Mouse (Mus musculus): ENCODE measurements around the gene Ctnna3. TPM values are rescaled to one million over a fixed set of nuclear protein-coding genes. Genes with fewer than 3 reads are reported as not detected.

The Ctnna3 gene
- polyA plus RNA-seq, 1 experiment from 2014 or later: 18.5 TPM

DNA sequence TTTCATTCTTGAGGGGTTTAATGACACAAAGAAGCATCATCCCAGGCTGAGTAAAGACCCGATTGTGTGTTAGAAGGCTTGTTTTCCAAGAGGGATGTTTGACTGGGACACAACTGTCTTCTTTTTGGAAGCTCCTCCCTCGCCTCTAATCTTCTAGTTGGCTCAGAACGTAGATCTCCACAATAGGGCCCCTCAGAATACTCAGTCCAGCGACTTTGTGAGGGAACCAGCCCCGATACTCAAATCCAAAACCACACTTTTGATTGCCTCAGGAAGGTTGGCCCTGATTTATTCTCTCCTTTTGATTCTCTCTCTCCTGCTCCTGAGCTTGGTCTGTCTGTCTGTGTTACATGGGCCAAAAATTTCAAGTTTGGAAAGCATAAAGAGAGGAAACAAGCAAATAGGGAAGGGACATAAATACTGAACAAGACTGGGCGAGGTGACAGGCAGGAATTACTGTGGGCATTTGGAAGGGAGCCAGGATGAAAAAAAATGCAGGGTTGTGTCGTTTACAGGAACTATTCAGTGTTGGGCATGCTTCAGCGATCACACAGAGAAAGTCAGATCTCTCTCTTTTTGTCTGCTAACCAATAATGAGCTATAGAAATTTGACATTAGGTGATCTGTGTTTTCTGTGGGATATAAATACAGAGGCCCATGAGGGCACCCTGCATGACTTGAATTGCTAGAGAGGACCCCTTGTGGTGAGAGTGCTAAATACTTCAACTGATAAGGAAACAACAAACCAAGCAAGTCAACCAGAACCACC is 25.4 kb downstream of the Ctnna3 start:
- H3K27ac ChIP-seq (replicated peaks): peak overlapping the region; percentile 97
- no peaks in the 10 kb centered on the region for H3K9me3 ChIP-seq
- no peaks in the 10 kb centered on the region for H3K36me3 ChIP-seq
- peak overlapping the region; percentile 9; the same call in 1 of the 2 replicates for H3K4me2 ChIP-seq
- no peak overlapping the region for H3K4me3 ChIP-seq
- ATAC-seq (ENCODE audit: extremely low read depth, insufficient number of reproducible peaks, low FRiP score, low TSS enrichment): no peak
- H3K27me3 ChIP-seq (replicated peaks): no peaks in the 10 kb centered on the region
- H3K4me1 ChIP-seq: peaks cover 33% of the 10 kb centered on the region
- H3K9ac ChIP-seq: no peak overlapping the region
- 47% methylated on average over 8 of the region's 8 CpGs for WGBS

DNA sequence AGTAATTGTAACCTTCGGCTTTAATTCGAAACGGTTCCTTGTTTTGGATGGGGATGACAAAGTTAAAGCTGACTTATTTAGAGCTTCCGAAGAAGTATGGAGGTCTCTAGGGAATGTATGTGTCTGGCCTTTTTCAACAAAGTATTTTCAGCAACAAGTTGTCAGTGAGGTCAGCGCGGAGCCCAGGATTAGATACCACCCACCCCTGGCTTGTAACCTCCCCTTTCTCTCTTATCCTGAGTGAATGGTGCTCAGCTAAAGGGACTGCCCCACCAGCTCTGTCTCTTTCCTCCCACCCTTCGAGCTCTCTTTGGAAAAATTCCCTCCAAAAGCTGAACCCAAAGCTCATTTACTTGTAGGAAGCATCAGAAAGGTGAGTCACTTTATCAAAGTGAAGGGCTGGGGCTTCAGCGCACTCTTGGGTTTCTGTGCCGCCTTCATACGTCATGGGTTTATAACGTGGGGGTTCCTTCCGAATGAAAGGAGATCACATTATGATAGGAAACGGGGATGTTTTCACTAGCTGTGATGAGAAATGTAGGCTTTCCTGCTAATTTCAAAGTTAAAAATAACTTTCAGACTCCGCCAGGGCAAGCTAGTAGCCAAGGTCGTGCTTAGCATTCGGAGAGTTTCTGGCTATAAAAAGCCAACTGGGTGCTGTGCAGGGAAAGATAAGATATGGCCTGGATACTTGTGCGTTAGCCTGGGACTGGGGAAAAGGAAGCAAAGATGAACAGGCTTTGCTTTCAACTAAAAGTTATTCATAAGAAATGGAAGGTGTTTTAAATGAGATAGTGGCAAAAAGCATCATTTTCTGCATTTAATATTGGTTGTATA is 27.6 kb downstream of the Ctnna3 start:
- Histone ChIP-seq H3K4me3 (peak overlapping the region; percentile 57), H3K27ac (replicated peaks) (peak overlapping the region; percentile 97), H3K4me2 (peak overlapping the region; percentile 68), H3K9ac (peak overlapping the region; percentile 82), H3K4me1 (peaks cover 41% of the 10 kb centered on the region), H3K9me3 (no peaks in the 10 kb centered on the region), H3K36me3 (peaks cover 2% of the 10 kb centered on the region; the same call in 1 of the 2 replicates), H3K27me3 (replicated peaks) (no peaks in the 10 kb centered on the region)
- ATAC-seq (ENCODE audit: extremely low read depth, insufficient number of reproducible peaks, low FRiP score, low TSS enrichment): peak; percentile 65; the same call in 1 of the 2 replicates
- 16% methylated on average over 17 of the region's 17 CpGs for WGBS

DNA sequence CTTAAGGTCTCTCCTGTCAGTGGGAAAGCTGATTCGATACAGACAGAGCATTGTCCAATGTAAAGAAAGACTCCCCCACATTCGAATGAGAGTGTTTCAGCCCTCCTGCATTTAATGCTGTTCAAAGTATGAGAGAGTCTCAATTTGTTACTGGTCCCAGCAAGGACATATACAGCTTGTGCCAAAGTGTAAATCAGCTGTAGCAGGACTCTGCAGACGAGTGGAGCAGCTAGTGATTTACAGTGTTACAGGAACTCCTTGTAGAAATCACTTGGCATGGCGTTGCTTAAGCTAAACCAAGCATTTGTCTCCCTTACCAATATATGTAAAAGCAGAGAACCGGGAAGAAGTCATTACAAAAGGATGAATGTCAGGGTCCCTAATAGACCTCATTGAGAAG is 31.0 kb downstream of the Ctnna3 start:
- Histone ChIP-seq H3K4me2 (peak overlapping the region; percentile 68), H3K36me3 (peaks cover 20% of the 10 kb centered on the region), H3K27me3 (replicated peaks) (no peaks in the 10 kb centered on the region), H3K9me3 (no peaks in the 10 kb centered on the region), H3K9ac (peak overlapping the region; percentile 82), H3K4me1 (peaks cover 29% of the 10 kb centered on the region), H3K4me3 (peak overlapping the region; percentile 11), H3K27ac (replicated peaks) (peak overlapping the region; percentile 36)
- no peak for ATAC-seq (ENCODE audit: extremely low read depth, insufficient number of reproducible peaks, low FRiP score, low TSS enrichment)
- 60% methylated on average over 5 of the region's 5 CpGs for WGBS

DNA sequence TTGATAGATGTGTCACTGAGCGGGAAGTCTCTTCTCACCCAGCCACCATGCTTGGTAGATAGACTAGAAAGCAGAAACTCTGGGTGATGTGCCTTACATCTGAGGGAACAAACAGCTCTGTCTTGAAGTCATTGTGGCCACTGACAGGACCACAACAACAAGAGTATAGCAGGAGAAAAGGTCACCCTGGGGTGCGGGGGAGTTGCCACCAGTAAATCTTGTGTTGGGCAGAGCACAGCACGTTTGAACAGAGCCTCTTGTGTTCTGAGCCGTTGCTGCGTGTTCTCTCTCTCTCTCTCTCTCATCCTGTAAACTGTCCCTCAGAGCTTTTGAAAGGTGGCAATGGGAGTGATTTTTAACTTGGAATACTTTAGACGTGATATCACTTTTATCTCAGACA is 42.6 kb downstream of the Ctnna3 start:
- Histone ChIP-seq H3K9ac (0 out of 2 replicates have a peak overlapping the region, but pooled peaks have one; percentile 21), H3K4me2 (no peak overlapping the region), H3K4me1 (peaks cover 52% of the 10 kb centered on the region), H3K27ac (replicated peaks) (peak overlapping the region; percentile 73), H3K27me3 (replicated peaks) (no peaks in the 10 kb centered on the region), H3K4me3 (no peak overlapping the region), H3K9me3 (no peaks in the 10 kb centered on the region), H3K36me3 (peaks cover 10% of the 10 kb centered on the region)
- no peak for ATAC-seq (ENCODE audit: extremely low read depth, insufficient number of reproducible peaks, low FRiP score, low TSS enrichment)
- WGBS: 40% methylated on average over 6 of the region's 6 CpGs

DNA sequence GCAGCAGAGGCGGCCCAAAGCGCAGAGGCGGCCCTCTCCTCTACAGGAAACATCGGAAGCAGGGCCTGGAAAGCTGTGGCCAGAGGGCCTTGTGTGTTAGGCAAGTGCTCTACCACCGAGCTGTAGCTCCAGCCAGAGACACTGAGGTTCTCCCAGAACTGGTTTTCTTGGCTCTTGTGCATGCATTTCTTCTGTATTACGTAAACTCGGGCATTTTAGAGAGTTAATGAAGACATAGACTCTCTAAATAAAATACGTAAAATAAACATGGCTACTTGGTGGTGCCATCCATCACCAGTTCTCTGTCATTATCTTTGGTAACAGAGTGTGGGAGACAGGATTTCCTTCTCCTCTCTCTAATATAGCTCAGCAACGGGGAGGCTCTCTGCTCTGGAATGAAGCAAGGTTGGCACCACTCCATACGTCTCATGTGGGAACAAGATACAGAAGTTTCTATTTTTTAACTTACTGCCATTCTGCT is 46.3 kb downstream of the Ctnna3 start:
- peak overlapping the region; percentile 62 for H3K9ac ChIP-seq

DNA sequence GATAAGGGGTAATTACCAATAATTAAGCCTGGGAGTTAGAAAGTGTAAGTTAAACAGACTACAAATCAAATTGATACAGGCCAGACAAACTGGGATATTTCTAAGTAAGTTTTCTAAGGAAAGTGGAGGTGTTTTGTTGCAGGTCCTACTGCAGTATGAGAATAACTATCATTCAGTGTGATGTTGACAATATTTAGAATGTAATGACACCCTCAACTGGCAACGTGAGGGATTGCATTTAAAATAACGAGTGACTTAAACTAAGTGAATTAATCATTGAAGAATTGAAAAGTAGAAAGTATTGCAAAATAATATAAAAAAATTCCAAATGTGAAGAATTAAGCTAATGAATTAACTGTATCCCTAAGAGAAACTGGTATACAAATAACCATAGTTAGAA is 49.0 kb downstream of the Ctnna3 start:
- no peak overlapping the region for H3K4me2 ChIP-seq
- WGBS: 32% methylated on average over 2 of the region's 2 CpGs
- H3K27me3 ChIP-seq (replicated peaks): no peaks in the 10 kb centered on the region
- 0 out of 2 replicates have a peak, but pooled peaks cover 5% of the 10 kb centered on the region for H3K36me3 ChIP-seq
- no peak overlapping the region for H3K4me3 ChIP-seq
- no peak for ATAC-seq (ENCODE audit: extremely low read depth, insufficient number of reproducible peaks, low FRiP score, low TSS enrichment)
- 0 out of 2 replicates have a peak overlapping the region, but pooled peaks have one; percentile 24 for H3K27ac ChIP-seq (replicated peaks)
- peaks cover 89% of the 10 kb centered on the region for H3K4me1 ChIP-seq
- H3K9ac ChIP-seq: no peak overlapping the region
- H3K9me3 ChIP-seq: no peaks in the 10 kb centered on the region

More for the DNA sequence above, 46.3 kb downstream of the Ctnna3 start:
- WGBS: 25% methylated on average over 10 of the region's 10 CpGs
- Histone ChIP-seq H3K4me1 (peaks cover 75% of the 10 kb centered on the region), H3K27me3 (replicated peaks) (no peaks in the 10 kb centered on the region), H3K4me3 (0 out of 2 replicates have a peak overlapping the region, but pooled peaks have one; percentile 1), H3K36me3 (0 out of 2 replicates have a peak, but pooled peaks cover 5% of the 10 kb centered on the region), H3K4me2 (peak overlapping the region; percentile 52), H3K27ac (replicated peaks) (peak overlapping the region; percentile 98), H3K9me3 (no peaks in the 10 kb centered on the region)
- peak; percentile 61; the same call in 1 of the 2 replicates for ATAC-seq (ENCODE audit: extremely low read depth, insufficient number of reproducible peaks, low FRiP score, low TSS enrichment)

DNA sequence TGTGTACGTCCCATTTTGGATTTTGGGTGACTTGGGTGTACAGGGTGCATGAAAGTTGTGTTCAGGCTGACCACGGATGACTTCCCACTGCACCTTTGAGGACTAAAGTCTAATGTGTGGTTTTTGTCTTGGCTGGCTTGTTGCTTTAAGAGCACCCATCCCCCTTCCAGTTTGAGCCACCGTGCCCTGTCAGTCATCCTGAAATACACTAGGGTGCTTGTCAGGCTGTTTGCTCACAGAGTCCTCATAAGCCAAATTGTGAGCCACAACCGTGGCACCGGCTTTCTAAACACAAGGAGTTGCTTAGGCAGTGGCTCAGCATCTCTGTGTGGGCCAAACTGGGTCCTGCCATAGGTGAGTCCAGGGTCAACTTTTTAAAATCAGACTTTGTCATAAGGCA is 50.2 kb downstream of the Ctnna3 start:
- Histone ChIP-seq H3K4me3 (peak overlapping the region; percentile 23), H3K4me1 (peaks cover 79% of the 10 kb centered on the region), H3K27me3 (replicated peaks) (no peaks in the 10 kb centered on the region), H3K27ac (replicated peaks) (peak overlapping the region; percentile 65), H3K4me2 (peak overlapping the region; percentile 53), H3K9me3 (no peaks in the 10 kb centered on the region), H3K9ac (peak overlapping the region; percentile 33), H3K36me3 (0 out of 2 replicates have a peak, but pooled peaks cover 5% of the 10 kb centered on the region)
- 38% methylated on average over 5 of the region's 5 CpGs for WGBS
- ATAC-seq (ENCODE audit: extremely low read depth, insufficient number of reproducible peaks, low FRiP score, low TSS enrichment): no peak

DNA sequence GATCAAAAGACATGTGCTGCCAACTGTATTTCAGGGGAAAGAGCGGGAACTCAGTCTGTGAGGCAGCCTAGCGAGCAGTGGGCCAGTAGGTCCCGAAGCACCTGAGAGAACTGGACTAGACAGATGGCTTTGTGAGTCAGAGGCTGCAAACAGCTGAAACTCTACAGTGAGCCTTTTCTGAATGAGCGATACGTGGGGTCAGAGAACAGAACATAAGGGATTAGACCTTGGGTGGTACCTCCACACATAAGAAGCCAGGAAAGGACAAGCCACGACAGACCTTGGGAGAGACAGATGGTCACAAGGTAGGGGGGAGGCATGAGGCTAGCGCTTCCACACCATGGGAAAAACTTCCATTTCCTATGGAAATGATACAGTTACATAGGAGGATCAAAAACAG is 58.4 kb downstream of the Ctnna3 start:
- H3K4me1 ChIP-seq: peaks cover 10% of the 10 kb centered on the region; the same call in 1 of the 2 replicates
- H3K9me3 ChIP-seq: peaks cover 3% of the 10 kb centered on the region; the same call in 1 of the 2 replicates
- no peak for ATAC-seq (ENCODE audit: extremely low read depth, insufficient number of reproducible peaks, low FRiP score, low TSS enrichment)
- H3K9ac ChIP-seq: no peak overlapping the region
- no peaks in the 10 kb centered on the region for H3K27me3 ChIP-seq (replicated peaks)
- no peak overlapping the region for H3K4me2 ChIP-seq
- 85% methylated on average over 7 of the region's 7 CpGs for WGBS
- H3K36me3 ChIP-seq: peaks cover 7% of the 10 kb centered on the region; the same call in 1 of the 2 replicates
- H3K27ac ChIP-seq (replicated peaks): no peak overlapping the region
- H3K4me3 ChIP-seq: no peak overlapping the region

DNA sequence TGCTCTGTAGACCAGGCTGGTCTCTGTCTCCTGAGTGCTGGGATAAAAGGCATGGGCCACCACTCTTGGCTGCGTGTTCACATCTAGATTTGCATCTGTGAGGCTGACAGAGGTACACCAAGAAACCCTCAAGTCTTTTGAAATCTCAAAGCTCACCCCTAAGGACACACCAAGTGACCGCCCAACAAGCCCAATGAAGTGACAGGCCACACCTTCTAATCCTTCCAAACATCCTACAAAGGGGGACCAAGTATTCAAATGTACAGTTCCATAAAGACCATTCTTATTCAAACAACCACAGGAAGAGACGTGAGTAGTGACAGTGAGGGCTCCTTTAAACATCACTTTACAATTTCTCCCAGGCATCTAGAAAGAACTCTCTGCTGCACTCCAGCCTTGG is 94.1 kb downstream of the Ctnna3 start:
- no peak for ATAC-seq (ENCODE audit: extremely low read depth, insufficient number of reproducible peaks, low FRiP score, low TSS enrichment)
- H3K4me1 ChIP-seq: peaks cover 11% of the 10 kb centered on the region
- 75% methylated on average over 3 of the region's 3 CpGs for WGBS
- H3K36me3 ChIP-seq: peaks cover 29% of the 10 kb centered on the region
- H3K4me3 ChIP-seq: no peak overlapping the region
- H3K9me3 ChIP-seq: no peaks in the 10 kb centered on the region
- H3K9ac ChIP-seq: no peak overlapping the region
- H3K27me3 ChIP-seq (replicated peaks): no peaks in the 10 kb centered on the region
- no peak overlapping the region for H3K27ac ChIP-seq (replicated peaks)
- H3K4me2 ChIP-seq: no peak overlapping the region

DNA sequence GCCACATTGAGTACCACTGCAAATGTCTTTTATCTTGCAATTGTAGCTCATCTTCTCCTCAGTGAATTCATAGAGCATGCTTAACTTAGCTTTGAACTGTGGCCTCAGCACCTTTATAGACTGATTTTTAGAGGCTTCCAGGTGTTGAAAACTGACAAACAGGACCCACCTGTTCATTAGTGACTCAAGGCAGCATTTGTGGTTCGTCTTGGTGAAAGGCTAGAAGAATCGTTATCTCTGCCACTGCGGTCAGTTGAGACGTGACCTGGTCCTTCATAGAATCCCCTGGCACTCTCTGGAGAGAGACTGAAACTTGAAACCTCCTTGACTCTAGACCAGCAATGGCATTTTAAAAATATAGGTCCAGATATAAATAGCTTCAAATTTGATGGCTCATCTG is 96.1 kb downstream of the Ctnna3 start:
- Histone ChIP-seq H3K9me3 (no peaks in the 10 kb centered on the region), H3K4me1 (peaks cover 15% of the 10 kb centered on the region), H3K27me3 (replicated peaks) (no peaks in the 10 kb centered on the region), H3K36me3 (peaks cover 29% of the 10 kb centered on the region), H3K27ac (replicated peaks) (peak overlapping the region; percentile 68), H3K4me2 (no peak overlapping the region; the same call in 1 of the 2 replicates), H3K4me3 (no peak overlapping the region), H3K9ac (no peak overlapping the region)
- 16% methylated on average over 4 of the region's 4 CpGs for WGBS
- ATAC-seq (ENCODE audit: extremely low read depth, insufficient number of reproducible peaks, low FRiP score, low TSS enrichment): no peak; the same call in 1 of the 2 replicates

DNA sequence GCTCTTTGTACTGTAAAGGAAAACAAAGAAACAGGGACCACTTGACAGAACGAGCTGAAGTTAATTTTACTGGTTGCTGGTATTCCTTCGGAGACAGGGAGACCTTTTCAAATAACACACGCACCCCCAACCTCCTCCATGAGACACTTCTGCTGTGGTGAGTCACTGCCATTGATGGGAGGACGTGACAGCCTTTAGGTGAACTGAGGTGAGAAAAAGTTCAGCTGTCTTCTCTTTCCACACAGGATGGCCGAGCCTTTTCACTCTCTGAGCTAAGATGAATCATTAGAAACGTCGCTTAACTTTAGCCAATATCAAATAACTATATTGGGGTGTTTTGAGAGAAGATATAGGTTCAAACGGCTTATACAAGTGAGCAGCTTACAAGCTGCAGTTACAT is 102.5 kb downstream of the Ctnna3 start:
- Histone ChIP-seq H3K9me3 (no peaks in the 10 kb centered on the region), H3K4me3 (no peak overlapping the region), H3K27me3 (replicated peaks) (no peaks in the 10 kb centered on the region), H3K4me1 (peaks cover 9% of the 10 kb centered on the region; the same call in 1 of the 2 replicates), H3K9ac (no peak overlapping the region), H3K27ac (replicated peaks) (no peak overlapping the region), H3K4me2 (no peak overlapping the region), H3K36me3 (peaks cover 6% of the 10 kb centered on the region)
- no peak for ATAC-seq (ENCODE audit: extremely low read depth, insufficient number of reproducible peaks, low FRiP score, low TSS enrichment)
- WGBS: 54% methylated on average over 8 of the region's 8 CpGs

All from heart, embryonic 13.5 days (tissue).